Mouse (Mus musculus): Measurements from ENCODE around the gene Samd8. TPM values are rescaled to one million over a fixed set of nuclear protein-coding genes. Genes with fewer than 3 reads are reported as not detected.

Samd8 gene
- total RNA-seq, 2 experiments from 2014 or later: 35.5 to 43.7 TPM

- DNase-seq: no peak
Measured at GRCm38 (mm10) chr14:21745149-21745548, 5.2 kb upstream of the Samd8 start.

GRCm38 (mm10) chr14:21746251-21746650 lies 4.1 kb upstream of the Samd8 start:
- no peak for DNase-seq

GRCm38 (mm10) chr14:21746846-21747245 lies 3.5 kb upstream of the Samd8 start:
- no peak for DNase-seq

- no peak for DNase-seq
Measured at GRCm38 (mm10) chr14:21747436-21748141, 2.7 kb upstream of the Samd8 start.

- peak; percentile 48 for DNase-seq
Measured at GRCm38 (mm10) chr14:21748142-21748870, 2.0 kb upstream of the Samd8 start.

- peak; percentile 66 for DNase-seq
Measured at GRCm38 (mm10) chr14:21750881-21751542, 681 bp downstream of the Samd8 start, which contains the start of gene Dusp13. Gene Dusp13, minus strand, starts transcription at chr14:21751181.

- no peak for DNase-seq
Measured at GRCm38 (mm10) chr14:21752411-21752810, 2.1 kb downstream of the Samd8 start.

GRCm38 (mm10) chr14:21753367-21753766 lies 3.0 kb downstream of the Samd8 start:
- no peak for DNase-seq

GRCm38 (mm10) chr14:21761560-21761959 lies 11.2 kb downstream of the Samd8 start:
- no peak for DNase-seq

GRCm38 (mm10) chr14:21763736-21764135 lies 13.4 kb downstream of the Samd8 start:
- DNase-seq: no peak

- DNase-seq: no peak
Measured at GRCm38 (mm10) chr14:21764646-21765045, 14.3 kb downstream of the Samd8 start.

- DNase-seq: no peak
Measured at GRCm38 (mm10) chr14:21765754-21766397, 15.5 kb downstream of the Samd8 start.

GRCm38 (mm10) chr14:21766398-21766958 lies 16.1 kb downstream of the Samd8 start:
- no peak for DNase-seq

- DNase-seq: no peak
Measured at GRCm38 (mm10) chr14:21772506-21773281, 22.4 kb downstream of the Samd8 start.

- DNase-seq: no peak
Measured at GRCm38 (mm10) chr14:21773946-21774345, 23.6 kb downstream of the Samd8 start.

- DNase-seq: no peak
Measured at GRCm38 (mm10) chr14:21776201-21776600, 25.9 kb downstream of the Samd8 start.

- no peak for DNase-seq
Measured at GRCm38 (mm10) chr14:21786500-21786899, 36.2 kb downstream of the Samd8 start.

- no peak for DNase-seq
Measured at GRCm38 (mm10) chr14:21787374-21787773, 37.0 kb downstream of the Samd8 start.

GRCm38 (mm10) chr14:21788121-21788520 lies 37.8 kb downstream of the Samd8 start:
- DNase-seq: no peak

- DNase-seq: no peak
Measured at GRCm38 (mm10) chr14:21790585-21791251, 40.4 kb downstream of the Samd8 start.

GRCm38 (mm10) chr14:21791722-21792121 lies 41.4 kb downstream of the Samd8 start:
- no peak for DNase-seq

All from gastrocnemius, postnatal 25 days (tissue).